Mouse (Mus musculus) gastrocnemius, postnatal 36 days (tissue): ENCODE data around the gene Olfr1369-ps1. TPM values are rescaled to one million over a fixed set of nuclear protein-coding genes. Genes with fewer than 3 reads are reported as not detected.

ENCODE experiments used
- DNase-seq, 2 experiments: peaks; one replicate each; pipeline ENCODE4 v3.0.0; 2022
- intact Hi-C: fragments of 180-260 bp; cut with DNase I; formaldehyde crosslinking; loops from one replicate; pipeline ENCODE4 v1.15.1; 2025
- total RNA-seq, 2 experiments: library from RNA; stranded (reverse); gene quantifications; 2 replicates each; pipeline ENCODE4 v1.2.3; 2021

Olfr1369-ps1 gene
- total RNA-seq, 2 experiments from 2014 or later = not detected

DNA sequence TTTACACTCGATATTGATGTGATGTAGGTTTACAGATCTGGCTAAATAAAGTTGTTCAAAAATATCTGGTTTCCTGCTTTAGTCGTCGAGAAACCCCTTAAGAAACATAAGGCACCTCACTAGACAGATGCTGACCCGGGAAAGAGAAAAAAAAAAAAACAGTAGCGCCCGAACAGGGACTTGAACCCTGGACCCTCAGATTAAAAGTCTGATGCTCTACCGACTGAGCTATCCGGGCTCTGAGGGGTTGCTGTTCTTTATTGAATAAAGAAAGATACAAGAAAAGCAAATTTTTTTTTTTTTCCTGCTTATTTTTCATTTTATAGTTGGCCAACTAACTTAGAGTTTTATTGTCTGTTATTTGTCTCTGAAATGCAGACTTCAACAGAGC is 56.6 kb downstream of the Olfr1369-ps1 start:
- intact Hi-C loops = loop anchor here (5.0 kb wide), 2 partner anchors 34 to 109 kb away; no protein-coding TSS in a partner anchor
- DNase-seq = no peak

GRCm38 (mm10) chr13:21168371-21169011 is 57.2 kb downstream of the Olfr1369-ps1 start:
- no peak for DNase-seq
- intact Hi-C loops = loop anchor here (5.0 kb wide), 2 partner anchors 34 to 109 kb away; no protein-coding TSS in a partner anchor

Other genes starting within 250 kb of the Olfr1369-ps1 start
- gene Olfr1370, start 36.5 kb upstream of the Olfr1369-ps1 start, total RNA-seq = not detected
- gene Olfr263, start 18.2 kb downstream of the Olfr1369-ps1 start, total RNA-seq = not detected
- gene Olfr1368, start 34.4 kb downstream of the Olfr1369-ps1 start, total RNA-seq = not detected
- gene Trim27, start 68.0 kb downstream of the Olfr1369-ps1 start, total RNA-seq = 10 to 100 TPM; 19.8 to 20.7 TPM
- not detected for gene Gpx5, start 181.2 kb downstream of the Olfr1369-ps1 start, total RNA-seq
- gene Gpx6, start 200.6 kb downstream of the Olfr1369-ps1 start, total RNA-seq = not detected
- gene Olfr1367, start 235.4 kb downstream of the Olfr1369-ps1 start, total RNA-seq = not detected